Mouse (Mus musculus): ENCODE results near the gene Hinfp. TPM values are rescaled to one million over a fixed set of nuclear protein-coding genes. Genes with fewer than 3 reads are reported as not detected.

The Hinfp gene
- polyA plus RNA-seq, 1 experiment: 0.57 TPM

DNA sequence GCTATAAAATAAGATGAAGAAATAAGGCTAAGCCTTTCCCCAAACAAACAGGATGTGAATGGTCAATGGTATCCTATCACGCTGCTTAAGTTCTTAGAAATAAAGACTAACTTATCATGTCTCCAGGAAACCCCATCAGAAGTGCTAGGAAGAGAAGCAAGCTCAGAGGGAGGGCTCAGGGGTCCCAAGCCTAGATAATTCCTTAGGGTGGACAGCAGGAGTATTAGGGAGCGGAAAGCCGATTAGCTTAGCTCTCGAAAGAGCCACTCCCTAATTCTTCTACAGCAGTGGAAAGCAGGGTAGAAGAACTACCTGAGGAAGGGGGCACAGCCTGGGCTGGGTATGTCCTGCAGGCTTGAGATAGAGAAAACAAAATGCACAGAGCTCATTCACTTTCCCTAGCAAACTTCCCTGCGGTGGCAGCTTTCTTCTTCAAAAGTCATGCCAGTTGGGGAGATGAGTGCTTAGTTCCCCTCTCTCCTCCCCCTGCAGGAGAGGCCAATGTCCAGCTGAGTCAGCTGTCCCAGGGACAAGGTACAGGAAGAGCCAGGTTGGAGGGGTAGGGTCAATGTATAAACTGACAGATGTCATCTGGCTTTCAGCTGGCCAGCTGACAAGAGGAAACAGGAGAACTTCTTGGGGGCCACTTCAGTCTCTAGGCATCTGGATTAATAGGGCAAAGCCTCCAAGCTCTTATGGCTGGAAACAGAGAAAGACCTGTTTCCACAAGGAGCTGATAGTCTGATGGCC is 12.8 kb upstream of the Hinfp start:
- TF ChIP-seq GATA1 (IDR thresholded peaks at IDR 0.05; ENCODE audit: low read length) (no peak), TAL1 (IDR thresholded peaks at IDR 0.05; ENCODE audit: low read length) (no peak)
- Histone ChIP-seq H3K4me3 (replicated peaks) (peak overlapping the region; percentile 90), H3K27me3 (ENCODE audit: control insufficient read depth) (no peaks in the 10 kb centered on the region), H3K9me3 (ENCODE audit: control insufficient read depth, low read length) (no peaks in the 10 kb centered on the region), H3K36me3 (ENCODE audit: control insufficient read depth) (peaks cover 56% of the 10 kb centered on the region), H3K4me1 (ENCODE audit: control insufficient read depth) (peaks cover 59% of the 10 kb centered on the region)

DNA sequence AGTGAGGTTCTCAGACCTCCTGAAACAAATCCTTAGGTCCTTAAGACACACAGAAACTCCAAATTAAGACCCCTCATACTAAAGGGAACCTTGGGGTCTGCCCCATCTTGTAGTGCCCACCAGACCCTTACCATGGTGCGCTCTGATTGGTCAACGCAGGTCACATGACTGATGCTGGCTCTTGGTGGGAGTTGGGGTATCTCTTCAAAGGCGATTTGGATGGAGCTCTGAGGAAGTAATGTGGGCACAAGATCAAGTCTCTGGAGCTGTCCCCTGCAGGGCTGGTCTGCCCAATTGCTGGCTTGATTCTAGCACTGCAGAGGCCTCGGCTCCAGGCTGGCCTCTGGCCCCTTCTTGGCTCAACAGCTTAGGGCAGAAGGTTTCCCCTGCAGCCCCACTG is 12.0 kb upstream of the Hinfp start:
- Histone ChIP-seq H3K9me3 (ENCODE audit: control insufficient read depth, low read length) (no peaks in the 10 kb centered on the region), H3K27me3 (ENCODE audit: control insufficient read depth) (no peaks in the 10 kb centered on the region), H3K4me1 (ENCODE audit: control insufficient read depth) (peaks cover 60% of the 10 kb centered on the region), H3K36me3 (ENCODE audit: control insufficient read depth) (peaks cover 64% of the 10 kb centered on the region), H3K4me3 (replicated peaks) (peak overlapping the region; percentile 90)
- TF ChIP-seq TAL1 (IDR thresholded peaks at IDR 0.05; ENCODE audit: low read length): no peak
- TF ChIP-seq GATA1 (IDR thresholded peaks at IDR 0.05; ENCODE audit: low read length): no peak

DNA sequence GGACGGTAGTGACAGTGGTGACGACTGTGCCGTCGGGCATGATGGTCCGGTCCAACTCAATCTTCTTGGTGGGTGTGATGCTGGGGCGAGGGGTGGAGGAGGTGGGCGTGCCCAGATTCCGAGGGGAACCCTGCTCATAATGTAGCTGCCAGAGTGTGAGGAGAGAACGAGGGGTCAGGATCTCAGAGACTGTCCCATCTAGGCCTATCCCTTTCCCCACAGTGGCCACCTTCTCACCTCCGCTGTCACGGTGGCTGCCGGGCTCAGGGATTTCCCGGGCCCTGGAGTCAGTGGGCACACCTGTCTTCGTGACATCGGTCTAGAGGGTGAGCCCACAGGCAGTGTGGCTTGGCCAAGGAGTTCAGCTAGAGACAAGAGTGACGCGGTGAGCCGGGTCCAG is 9.4 kb upstream of the Hinfp start:
- H3K27me3 ChIP-seq (ENCODE audit: control insufficient read depth): no peaks in the 10 kb centered on the region
- no peak overlapping the region for H3K4me3 ChIP-seq (replicated peaks)
- H3K4me1 ChIP-seq (ENCODE audit: control insufficient read depth): peaks cover 52% of the 10 kb centered on the region
- H3K9me3 ChIP-seq (ENCODE audit: control insufficient read depth, low read length): no peaks in the 10 kb centered on the region
- no peak for TF ChIP-seq GATA1 (IDR thresholded peaks at IDR 0.05; ENCODE audit: low read length)
- H3K36me3 ChIP-seq (ENCODE audit: control insufficient read depth): peaks cover 88% of the 10 kb centered on the region

DNA sequence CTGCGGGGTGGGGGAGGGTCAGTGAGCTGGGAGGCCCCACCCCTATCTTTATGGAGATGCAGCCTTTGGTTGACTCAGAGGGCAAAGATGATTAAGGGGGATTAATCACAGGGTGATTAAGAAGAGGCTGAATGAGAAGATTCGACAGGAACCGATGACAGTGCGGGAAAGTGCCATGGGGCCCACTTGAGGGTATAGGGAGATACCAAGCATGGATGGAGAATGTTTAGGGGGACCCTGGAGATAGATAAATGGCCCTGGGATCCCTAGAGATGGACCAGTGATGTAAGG is 8.7 kb upstream of the Hinfp start:
- Histone ChIP-seq H3K27me3 (ENCODE audit: control insufficient read depth) (no peaks in the 10 kb centered on the region), H3K9me3 (ENCODE audit: control insufficient read depth, low read length) (no peaks in the 10 kb centered on the region), H3K4me3 (replicated peaks) (no peak overlapping the region), H3K4me1 (ENCODE audit: control insufficient read depth) (peaks cover 52% of the 10 kb centered on the region), H3K36me3 (ENCODE audit: control insufficient read depth) (peaks cover 95% of the 10 kb centered on the region)
- no peak for TF ChIP-seq TAL1 (IDR thresholded peaks at IDR 0.05; ENCODE audit: low read length)
- no peak for TF ChIP-seq GATA1 (IDR thresholded peaks at IDR 0.05; ENCODE audit: low read length)

DNA sequence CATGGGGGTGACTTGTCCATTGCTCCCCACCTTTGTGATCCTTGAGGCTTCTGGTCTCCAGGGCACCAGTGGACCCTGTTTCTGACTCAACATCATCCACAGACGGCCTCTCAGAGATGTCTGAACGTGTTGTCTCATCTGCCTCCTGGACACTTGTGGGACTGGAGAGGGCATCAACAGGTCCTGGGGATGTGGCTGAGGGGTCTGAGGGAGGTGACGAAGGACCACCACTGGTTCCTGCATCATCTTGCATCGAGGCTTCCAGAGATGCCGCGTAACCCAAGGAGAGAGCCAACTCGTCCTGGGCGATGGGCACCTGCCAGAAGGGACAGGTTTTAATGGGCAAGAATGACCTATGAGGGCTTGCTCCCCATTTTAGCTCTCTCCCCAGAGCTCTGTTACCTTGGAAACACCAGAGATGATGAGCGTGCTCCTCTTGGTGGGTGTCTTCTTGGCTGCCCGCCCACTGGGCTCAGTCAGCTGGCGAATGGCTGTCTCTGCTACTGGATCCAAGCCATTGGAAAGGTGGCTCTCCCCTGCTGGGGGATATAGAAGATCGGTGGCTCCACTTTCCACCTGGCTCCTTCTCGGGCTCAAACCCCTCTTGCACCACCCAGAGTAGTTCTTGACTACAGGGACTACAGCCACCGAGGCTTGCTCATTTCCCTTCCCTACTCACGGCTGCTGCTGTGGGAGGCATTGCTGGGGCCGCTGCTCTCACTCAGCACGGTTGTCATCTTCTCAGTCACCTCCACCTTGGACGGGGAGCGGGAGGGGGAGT is 8.2 kb upstream of the Hinfp start:
- H3K27me3 ChIP-seq (ENCODE audit: control insufficient read depth): no peaks in the 10 kb centered on the region
- H3K4me3 ChIP-seq (replicated peaks): no peak overlapping the region
- H3K36me3 ChIP-seq (ENCODE audit: control insufficient read depth): peaks cover 98% of the 10 kb centered on the region
- H3K9me3 ChIP-seq (ENCODE audit: control insufficient read depth, low read length): no peaks in the 10 kb centered on the region
- peaks cover 46% of the 10 kb centered on the region for H3K4me1 ChIP-seq (ENCODE audit: control insufficient read depth)
- no peak for TF ChIP-seq TAL1 (IDR thresholded peaks at IDR 0.05; ENCODE audit: low read length)
- no peak for TF ChIP-seq GATA1 (IDR thresholded peaks at IDR 0.05; ENCODE audit: low read length)

DNA sequence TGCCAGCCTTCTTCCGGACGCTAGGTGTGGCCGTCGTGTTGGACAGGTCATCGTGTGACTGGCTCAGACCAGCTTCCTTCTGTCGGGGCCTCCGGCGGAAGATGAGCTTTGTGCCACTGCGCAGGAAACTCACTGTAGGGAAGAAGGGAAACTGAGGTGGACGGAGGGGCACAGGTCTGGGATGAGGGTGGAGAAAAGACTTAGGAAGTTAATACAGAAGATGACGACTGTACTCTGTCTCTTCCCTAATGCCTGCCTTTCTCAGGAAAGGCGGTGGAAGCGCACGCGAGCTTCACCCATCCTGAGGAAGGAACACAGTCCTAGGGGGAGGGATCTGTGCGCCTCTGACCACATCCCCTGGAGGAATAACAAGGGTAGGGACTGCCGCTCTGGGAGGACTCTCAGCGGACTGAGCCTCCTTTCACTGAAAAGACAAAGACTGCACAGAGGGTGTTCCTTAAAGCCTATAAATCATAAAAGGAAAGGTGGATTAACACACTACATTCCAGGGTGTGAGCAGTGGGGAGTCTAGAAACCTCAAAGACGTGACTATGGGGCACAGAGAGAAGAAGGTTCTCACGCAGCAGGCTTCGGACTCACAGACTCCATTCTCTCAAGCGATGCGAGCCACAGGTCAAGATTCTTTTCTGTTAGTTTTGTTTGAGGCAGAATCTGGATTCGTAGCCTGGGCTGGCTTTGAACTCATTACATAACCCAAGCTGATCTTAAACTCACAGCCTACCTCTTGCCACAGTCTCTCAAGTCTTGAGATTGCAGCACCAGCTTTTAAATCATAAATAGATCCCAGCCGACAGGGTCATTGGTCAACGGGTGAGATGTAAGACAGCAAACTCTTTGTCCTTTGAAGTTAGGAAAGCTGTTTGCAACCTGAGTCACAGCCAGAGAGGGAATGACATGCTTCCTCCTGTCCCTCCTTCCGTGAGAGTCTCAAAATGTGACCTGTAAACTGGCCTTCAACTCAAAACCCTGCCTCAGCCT is 6.0 kb upstream of the Hinfp start:
- Histone ChIP-seq H3K9me3 (ENCODE audit: control insufficient read depth, low read length) (no peaks in the 10 kb centered on the region), H3K4me1 (ENCODE audit: control insufficient read depth) (peaks cover 34% of the 10 kb centered on the region), H3K27me3 (ENCODE audit: control insufficient read depth) (no peaks in the 10 kb centered on the region), H3K4me3 (replicated peaks) (no peak overlapping the region), H3K36me3 (ENCODE audit: control insufficient read depth) (peaks cover 84% of the 10 kb centered on the region)
- no peak for TF ChIP-seq TAL1 (IDR thresholded peaks at IDR 0.05; ENCODE audit: low read length)

DNA sequence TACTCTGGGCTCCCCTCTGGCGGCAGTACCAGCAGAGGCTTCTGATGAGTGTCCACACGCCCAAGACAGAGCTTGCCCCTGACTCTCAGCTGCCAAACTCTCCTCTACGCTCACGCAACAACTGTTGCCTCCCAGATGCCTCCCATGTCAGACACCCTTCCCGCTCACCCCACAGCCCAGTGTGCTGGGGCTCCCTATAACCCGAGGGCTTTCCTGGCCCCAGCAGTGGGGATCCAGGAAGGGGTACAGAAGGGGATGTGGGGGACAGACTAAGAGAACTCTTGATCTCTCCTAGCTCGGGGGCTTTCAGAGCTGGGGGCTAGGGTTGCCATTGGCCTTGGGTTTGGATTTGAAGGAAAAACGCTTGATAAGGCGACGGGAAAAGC is 5.3 kb upstream of the Hinfp start:
- TF ChIP-seq GATA1 (IDR thresholded peaks at IDR 0.05; ENCODE audit: low read length) (no peak), TAL1 (IDR thresholded peaks at IDR 0.05; ENCODE audit: low read length) (no peak)
- Histone ChIP-seq H3K27me3 (ENCODE audit: control insufficient read depth) (no peaks in the 10 kb centered on the region), H3K36me3 (ENCODE audit: control insufficient read depth) (peaks cover 77% of the 10 kb centered on the region), H3K9me3 (ENCODE audit: control insufficient read depth, low read length) (no peaks in the 10 kb centered on the region), H3K4me3 (replicated peaks) (no peak overlapping the region), H3K4me1 (ENCODE audit: control insufficient read depth) (peaks cover 37% of the 10 kb centered on the region)

DNA sequence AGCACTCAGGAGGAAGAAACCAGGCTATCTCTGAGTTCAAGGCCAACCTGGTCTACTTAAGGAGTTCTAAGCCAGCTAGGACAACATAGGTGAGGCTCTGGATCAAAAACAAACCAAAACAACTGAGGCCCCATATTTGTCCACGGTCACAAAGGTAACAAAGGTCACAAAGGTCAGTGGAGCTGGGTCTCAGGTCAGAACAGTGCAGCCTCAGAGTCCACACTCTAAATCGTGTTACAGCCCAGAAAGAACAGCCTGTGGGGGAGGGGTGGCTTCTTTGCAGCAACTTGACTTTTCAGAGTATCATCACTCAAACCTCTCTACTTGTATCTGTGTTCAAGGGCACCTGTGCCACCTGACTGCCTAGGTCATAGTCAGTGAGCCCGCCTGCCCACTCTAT is 4.3 kb upstream of the Hinfp start:
- TF ChIP-seq TAL1 (IDR thresholded peaks at IDR 0.05; ENCODE audit: low read length) (no peak), GATA1 (IDR thresholded peaks at IDR 0.05; ENCODE audit: low read length) (no peak)
- Histone ChIP-seq H3K9me3 (ENCODE audit: control insufficient read depth, low read length) (no peaks in the 10 kb centered on the region), H3K27me3 (ENCODE audit: control insufficient read depth) (no peaks in the 10 kb centered on the region), H3K36me3 (ENCODE audit: control insufficient read depth) (peaks cover 67% of the 10 kb centered on the region), H3K4me3 (replicated peaks) (no peak overlapping the region), H3K4me1 (ENCODE audit: control insufficient read depth) (peaks cover 38% of the 10 kb centered on the region)

DNA sequence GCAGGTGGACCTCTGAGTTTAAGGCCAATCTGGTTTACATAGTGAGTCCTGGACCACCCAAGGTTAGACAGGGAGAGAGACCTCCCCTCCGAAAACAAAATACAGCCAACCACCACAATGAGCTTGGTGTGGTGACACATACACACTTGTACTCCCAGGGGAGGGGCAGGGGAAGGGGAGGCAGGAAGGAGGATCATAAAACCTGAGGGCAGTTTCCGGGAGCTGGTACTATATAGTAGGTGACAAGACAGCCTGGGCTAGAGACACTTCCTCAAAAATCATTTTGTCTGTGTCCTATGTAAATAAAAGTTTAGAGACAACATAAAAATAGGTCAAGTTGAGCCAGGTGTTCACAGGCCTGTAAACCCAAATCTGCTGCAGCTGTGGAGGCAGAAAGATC is 1.8 kb upstream of the Hinfp start:
- Histone ChIP-seq H3K36me3 (ENCODE audit: control insufficient read depth) (peaks cover 63% of the 10 kb centered on the region), H3K9me3 (ENCODE audit: control insufficient read depth, low read length) (no peaks in the 10 kb centered on the region), H3K4me1 (ENCODE audit: control insufficient read depth) (peaks cover 52% of the 10 kb centered on the region), H3K4me3 (replicated peaks) (no peak overlapping the region), H3K27me3 (ENCODE audit: control insufficient read depth) (no peaks in the 10 kb centered on the region)
- TF ChIP-seq GATA1 (IDR thresholded peaks at IDR 0.05; ENCODE audit: low read length) (no peak), TAL1 (IDR thresholded peaks at IDR 0.05; ENCODE audit: low read length) (no peak)
